Mouse (Mus musculus) CH12.LX (cell line): ENCODE results near the gene Dhx57. TPM values are rescaled to one million over a fixed set of nuclear protein-coding genes. Genes with fewer than 3 reads are reported as not detected.

ENCODE experiments used
- DNase-seq: peaks from one replicate; pipeline ENCODE4 v3.0.0-alpha.2; 2013; ENCODE audit errors: extremely low read depth
- H3K27ac ChIP-seq: 2 replicates; pipeline ENCODE4 v1.5.1; 2012; ENCODE audit warnings: low read depth, mild to moderate bottlenecking, control low read depth, moderate library complexity; ENCODE audit not compliant: insufficient read depth
- H3K27me3 ChIP-seq: replicated peaks from 2 replicates; pipeline ENCODE3; 2012; ENCODE audit warnings: inconsistent platforms
- H3K36me3 ChIP-seq, 2 experiments: replicated peaks in 1 of 2; 2 replicates each; pipeline versions ENCODE3 to v1.6.1; 2012; ENCODE audit warnings: inconsistent platforms in 1 of 2, low read length in 1 of 2, mild to moderate bottlenecking in 1 of 2, mixed read lengths in 1 of 2, moderate library complexity in 1 of 2; ENCODE audit not compliant: control insufficient read depth in 1 of 2, insufficient read depth in 1 of 2
- H3K4me1 ChIP-seq, 2 experiments: 2 replicates each; pipeline ENCODE4 v1.6.1; 2012; ENCODE audit warnings: inconsistent platforms in 1 of 2, moderate library complexity in 1 of 2; ENCODE audit not compliant: insufficient read depth in 2 of 2, control insufficient read depth in 1 of 2
- H3K4me2 ChIP-seq: 2 replicates; pipeline ENCODE4 v1.6.1; 2012; ENCODE audit warnings: low read depth, mild to moderate bottlenecking, control low read depth; ENCODE audit not compliant: poor library complexity, insufficient read depth, severe bottlenecking
- H3K4me3 ChIP-seq, 3 experiments: fragments of 150-350 bp in 1 of 3; sonication (generic) in 1 of 3; replicated peaks in 1 of 3; 2 replicates each; pipeline versions ENCODE3 to v1.5.1; 2011 to 2012; ENCODE audit warnings: low read depth in 2 of 3, low read length in 2 of 3, mild to moderate bottlenecking in 2 of 3, moderate library complexity in 2 of 3, control low read depth in 1 of 3, improper control_type of control experiment in 1 of 3, inconsistent platforms in 1 of 3, mixed read lengths in 1 of 3; ENCODE audit not compliant: poor library complexity in 1 of 3
- H3K79me2 ChIP-seq: replicated peaks from 2 replicates; pipeline ENCODE4 v1.6.1; 2012; ENCODE audit warnings: mild to moderate bottlenecking, moderate library complexity; ENCODE audit not compliant: control insufficient read depth, poor library complexity, insufficient read depth, severe bottlenecking; ENCODE audit errors: extremely low read depth
- H3K9ac ChIP-seq: 2 replicates; pipeline ENCODE4 v1.6.1; 2012; ENCODE audit warnings: low read depth, mild to moderate bottlenecking, control low read depth, moderate library complexity; ENCODE audit not compliant: insufficient read depth
- H3K9me3 ChIP-seq: replicated peaks from 2 replicates; pipeline ENCODE3; 2012; ENCODE audit warnings: low read length, inconsistent platforms, mixed read lengths
- BHLHE40 ChIP-seq: IDR thresholded peaks from 2 replicates; pipeline ENCODE4 v1.6.1; 2011; ENCODE audit warnings: mild to moderate bottlenecking, low read depth, low read length, improper control_type of control experiment
- CHD1 ChIP-seq: IDR thresholded peaks from 2 replicates; pipeline ENCODE4 v1.6.1; 2012; ENCODE audit warnings: low read depth, low read length, improper control_type of control experiment, inconsistent platforms
- CHD2 ChIP-seq: IDR thresholded peaks from 2 replicates; pipeline ENCODE4 v1.6.1; 2011; ENCODE audit warnings: low read length, improper control_type of control experiment
- CTCF ChIP-seq, 2 experiments: IDR thresholded peaks in 1 of 2; conservative IDR thresholded peaks in 1 of 2; 2 replicates each; pipeline ENCODE4 v1.5.1; 2011 to 2012; ENCODE audit warnings: low read depth in 2 of 2, low read length in 2 of 2, improper control_type of control experiment in 1 of 2, inconsistent platforms in 1 of 2, mild to moderate bottlenecking in 1 of 2, moderate library complexity in 1 of 2
- ELF1 ChIP-seq: IDR thresholded peaks from 2 replicates; pipeline ENCODE4 v1.6.1; 2014; ENCODE audit warnings: low read depth, mild to moderate bottlenecking, inconsistent platforms, low read length, improper control_type of control experiment
- EP300 ChIP-seq: IDR thresholded peaks from 2 replicates; pipeline ENCODE4 v1.6.1; 2011; ENCODE audit warnings: low read length, improper control_type of control experiment
- ETS1 ChIP-seq: conservative IDR thresholded peaks from 2 replicates; pipeline ENCODE4 v1.6.1; 2012; ENCODE audit warnings: low read depth, mild to moderate bottlenecking, inconsistent platforms, low read length, improper control_type of control experiment, moderate library complexity
- HCFC1 ChIP-seq: IDR thresholded peaks from 2 replicates; pipeline ENCODE4 v1.6.1; 2012; ENCODE audit warnings: low read depth, mild to moderate bottlenecking, inconsistent platforms, low read length, improper control_type of control experiment
- JUN ChIP-seq: IDR thresholded peaks from 2 replicates; pipeline ENCODE4 v1.6.1; 2011; ENCODE audit warnings: low read depth, mild to moderate bottlenecking, low read length, improper control_type of control experiment, moderate library complexity; ENCODE audit not compliant: insufficient read depth
- MAX ChIP-seq: IDR thresholded peaks from 2 replicates; pipeline ENCODE4 v1.6.1; 2011; ENCODE audit warnings: low read length, improper control_type of control experiment
- MAZ ChIP-seq: IDR thresholded peaks from 2 replicates; pipeline ENCODE4 v1.6.1; 2012; ENCODE audit warnings: low read depth, mild to moderate bottlenecking, inconsistent platforms, low read length, improper control_type of control experiment, moderate library complexity
- MEF2A ChIP-seq: IDR thresholded peaks from 2 replicates; pipeline ENCODE4 v1.6.1; 2014; ENCODE audit warnings: low read depth, mild to moderate bottlenecking, inconsistent platforms, low read length, improper control_type of control experiment, borderline replicate concordance
- MXI1 ChIP-seq: IDR thresholded peaks from 2 replicates; pipeline ENCODE4 v1.6.1; 2011; ENCODE audit warnings: mild to moderate bottlenecking, low read depth, low read length, improper control_type of control experiment
- MYC ChIP-seq: IDR thresholded peaks from 2 replicates; pipeline ENCODE4 v1.6.1; 2011; ENCODE audit warnings: low read depth, mild to moderate bottlenecking, improper control_type of control experiment, low read length
- NELFE ChIP-seq: IDR thresholded peaks from 2 replicates; pipeline ENCODE4 v1.6.1; 2011; ENCODE audit warnings: low read depth, low read length, improper control_type of control experiment
- PAX5 ChIP-seq: IDR thresholded peaks from 2 replicates; pipeline ENCODE4 v1.6.1; 2012; ENCODE audit warnings: low read length, inconsistent platforms, mixed read lengths
- POLR2A ChIP-seq: IDR thresholded peaks from 2 replicates; pipeline ENCODE4 v1.6.1; 2011; ENCODE audit warnings: low read depth, mild to moderate bottlenecking, improper control_type of control experiment, low read length
- POLR2AphosphoS2 ChIP-seq: IDR thresholded peaks from 2 replicates; pipeline ENCODE4 v1.6.1; 2011; ENCODE audit warnings: low read depth, low read length, improper control_type of control experiment
- RCOR1 ChIP-seq: conservative IDR thresholded peaks from 2 replicates; pipeline ENCODE4 v1.6.1; 2012; ENCODE audit warnings: low read depth, mild to moderate bottlenecking, inconsistent platforms, low read length, improper control_type of control experiment
- SIN3A ChIP-seq: IDR thresholded peaks from 2 replicates; pipeline ENCODE4 v1.6.1; 2012; ENCODE audit warnings: low read length, improper control_type of control experiment, inconsistent platforms
- SMC3 ChIP-seq: IDR thresholded peaks from 2 replicates; pipeline ENCODE4 v1.6.1; 2011; ENCODE audit warnings: low read depth, low read length, improper control_type of control experiment
- TBP ChIP-seq: conservative IDR thresholded peaks from 2 replicates; pipeline ENCODE4 v1.6.1; 2011; ENCODE audit warnings: low read depth, low read length, improper control_type of control experiment
- TCF12 ChIP-seq: IDR thresholded peaks from 2 replicates; pipeline ENCODE4 v1.6.1; 2014; ENCODE audit warnings: low read depth, mild to moderate bottlenecking, inconsistent platforms, low read length, improper control_type of control experiment
- UBTF ChIP-seq: IDR thresholded peaks from 2 replicates; pipeline ENCODE4 v1.6.1; 2012; ENCODE audit warnings: low read depth, mild to moderate bottlenecking, inconsistent platforms, low read length, improper control_type of control experiment, moderate library complexity
- USF1 ChIP-seq: IDR thresholded peaks from 2 replicates; pipeline ENCODE4 v1.6.1; 2014; ENCODE audit warnings: low read depth, mild to moderate bottlenecking, inconsistent platforms, low read length, improper control_type of control experiment
- USF2 ChIP-seq: conservative IDR thresholded peaks from 2 replicates; pipeline ENCODE4 v1.6.1; 2011; ENCODE audit warnings: low read depth, low read length, improper control_type of control experiment
- ZC3H11A ChIP-seq: IDR thresholded peaks from 2 replicates; pipeline ENCODE4 v1.6.1; 2012; ENCODE audit warnings: low read depth, mild to moderate bottlenecking, inconsistent platforms, low read length, improper control_type of control experiment
- ZKSCAN1 ChIP-seq: IDR thresholded peaks from 2 replicates; pipeline ENCODE4 v1.6.1; 2012; ENCODE audit warnings: low read depth, inconsistent platforms, low read length, improper control_type of control experiment, borderline replicate concordance
- ZNF384 ChIP-seq: IDR thresholded peaks from 2 replicates; pipeline ENCODE4 v1.6.1; 2012; ENCODE audit warnings: low read depth, low read length, improper control_type of control experiment, inconsistent platforms
- dilution Hi-C: fragments of 300-500 bp; cut with MboI; formaldehyde crosslinking; loops from 2 replicates; pipeline ENCODE4 v1.14.3; 2020; ENCODE audit warnings: low sequenced_read_pairs; ENCODE audit not compliant: extremely low pct_unique_long_range_greater_than_20kb, extremely low pct_ligation_motif_present
- in situ Hi-C: fragments of 300-500 bp; cut with MboI; formaldehyde crosslinking; loops from 3 replicates; pipeline ENCODE4 v1.14.3; 2019; ENCODE audit warnings: low sequenced_read_pairs, low pct_ligation_motif_present, low pct_unique_long_range_greater_than_20kb, mixed read lengths
- polyA plus RNA-seq: library from polyadenylated mRNA; unstranded; fragments of >175 nt; gene quantifications from 2 replicates; pipeline ENCODE4 v1.2.1, GENCODE M21; 2012; ENCODE audit warnings: low read depth; ENCODE audit not compliant: insufficient read length
- total RNA-seq, 2 experiments: library from RNA; depleted of rRNA; stranded (reverse); fragments of 300-350 nt in 1 of 2; fragments of >200 nt in 1 of 2; gene quantifications; 2 replicates each; pipeline ENCODE4 v1.2.3; 2012 to 2014

Dhx57 gene
- total and polyA plus RNA-seq, 3 experiments, result 20.3 to 22.4 (median 21.7) TPM

DNA sequence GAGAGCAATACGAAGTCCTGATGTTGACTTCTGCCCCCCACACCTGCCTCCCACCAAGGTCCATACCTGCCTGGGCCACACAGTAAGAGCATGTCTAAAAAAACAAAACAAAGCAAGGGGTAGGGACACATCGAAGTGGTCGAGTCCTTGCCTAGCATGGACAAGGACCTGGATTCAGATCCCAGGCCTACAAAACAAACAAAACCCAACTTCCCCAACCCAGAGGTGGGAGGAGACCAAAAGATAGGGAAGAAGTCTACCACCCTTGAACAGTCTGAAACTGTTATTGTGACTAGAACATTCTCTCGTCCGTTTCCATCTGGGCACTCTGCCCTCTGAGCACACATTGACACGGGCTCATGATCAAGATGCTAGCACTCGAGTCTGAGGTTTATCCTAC is 55.9 kb downstream of the Dhx57 start:
- no peak overlapping the region for H3K27ac ChIP-seq
- H3K27me3 ChIP-seq, result no peaks in the 10 kb centered on the region
- H3K9me3 ChIP-seq, result no peaks in the 10 kb centered on the region
- H3K79me2 ChIP-seq, result no peaks in the 10 kb centered on the region
- H3K4me1 ChIP-seq, result peaks cover 2 to 65% of the 10 kb centered on the region in 2 experiments; a peak in 3 of 4 replicates
- H3K9ac ChIP-seq, result no peak overlapping the region
- peaks cover 12 to 47% of the 10 kb centered on the region in 2 experiments for H3K36me3 ChIP-seq
- TF ChIP-seq EP300, result no peak
- no peak for TF ChIP-seq USF1
- no peak for TF ChIP-seq USF2
- no peak for TF ChIP-seq TBP
- no peak for TF ChIP-seq UBTF
- no peak for TF ChIP-seq NELFE
- no peak for TF ChIP-seq JUN
- no peak for TF ChIP-seq ZC3H11A
- no peak for TF ChIP-seq PAX5
- TF ChIP-seq SIN3A, result no peak
- no peak for TF ChIP-seq ZNF384
- TF ChIP-seq MAX, result no peak
- TF ChIP-seq CHD1, result no peak
- TF ChIP-seq CTCF (conservative IDR thresholded peaks at IDR 0.05 in 1 of 2, IDR thresholded peaks at IDR 0.05 in 1 of 2; ENCODE audit: low read depth in 2 of 2, low read length in 2 of 2), result no peak
- no peak for TF ChIP-seq POLR2A
- TF ChIP-seq MEF2A, result no peak
- no peak for TF ChIP-seq ETS1
- TF ChIP-seq POLR2AphosphoS2, result no peak
- TF ChIP-seq SMC3, result no peak
- TF ChIP-seq MAZ, result no peak
- in situ Hi-C loops, result no loop called here
- H3K4me3 ChIP-seq, result no peak overlapping the region
- no peak for DNase-seq
- H3K4me2 ChIP-seq, result no peak overlapping the region
- dilution Hi-C loops, result no loop called here

DNA sequence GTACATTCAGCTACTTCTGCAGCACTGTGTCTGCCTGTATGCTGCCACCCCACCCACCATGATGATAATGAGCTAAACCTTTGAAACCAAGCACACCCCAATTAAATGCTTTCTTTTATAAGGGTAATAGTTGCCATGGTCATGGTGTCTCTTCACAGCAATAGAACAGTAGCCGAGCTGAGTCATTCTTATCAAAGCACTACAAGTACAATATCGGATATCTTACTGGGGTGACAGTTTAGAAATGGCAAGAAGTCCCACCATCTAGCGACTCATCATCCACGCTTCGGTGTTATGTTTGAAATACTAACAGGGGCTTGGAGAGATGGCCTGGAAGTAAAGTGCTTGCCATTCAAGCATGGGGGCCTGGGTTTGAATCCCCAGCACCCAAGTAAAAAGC is 56.4 kb downstream of the Dhx57 start:
- no peaks in the 10 kb centered on the region for H3K27me3 ChIP-seq
- H3K27ac ChIP-seq, result no peak overlapping the region
- in situ Hi-C loops (no loop called here), dilution Hi-C loops (no loop called here)
- H3K4me2 ChIP-seq, result no peak overlapping the region
- H3K79me2 ChIP-seq, result no peaks in the 10 kb centered on the region
- peaks cover 8 to 47% of the 10 kb centered on the region in 2 experiments for H3K36me3 ChIP-seq
- H3K9me3 ChIP-seq, result no peaks in the 10 kb centered on the region
- H3K9ac ChIP-seq, result no peak overlapping the region
- no peak overlapping the region for H3K4me3 ChIP-seq
- TF ChIP-seq MYC, result no peak
- no peak for TF ChIP-seq USF2
- no peak for TF ChIP-seq ZNF384
- no peak for TF ChIP-seq ZC3H11A
- TF ChIP-seq MXI1, result no peak
- TF ChIP-seq TCF12, result no peak
- TF ChIP-seq ZKSCAN1, result no peak
- no peak for TF ChIP-seq CHD2
- TF ChIP-seq BHLHE40, result no peak
- TF ChIP-seq CHD1, result no peak
- no peak for TF ChIP-seq HCFC1
- no peak for TF ChIP-seq RCOR1
- no peak for TF ChIP-seq ELF1
- no peak for DNase-seq
- peaks cover 2 to 70% of the 10 kb centered on the region in 2 experiments; a peak in 3 of 4 replicates for H3K4me1 ChIP-seq
